Mouse (Mus musculus) liver, postnatal 0 days (tissue): ENCODE results near the gene Zfp868.

ENCODE experiments used
- CTCF ChIP-seq: sonication (generic); IDR thresholded peaks from 2 replicates; pipeline ENCODE4 v1.5.1; 2016; ENCODE audit warnings: antibody characterized with exemption, low read depth
- EP300 ChIP-seq: IDR thresholded peaks from 2 replicates; pipeline ENCODE4 v1.6.1; 2016; ENCODE audit warnings: antibody characterized with exemption, low read depth, mild to moderate bottlenecking

GRCm38 (mm10) chr8:69653808-69654357 lies 28.5 kb upstream of the Zfp868 start:
- TF ChIP-seq CTCF = no peak
- TF ChIP-seq EP300 = no peak
